Mouse (Mus musculus) stomach, postnatal 0 days (tissue): Measurements from ENCODE around the gene Pfkfb4. TPM values are rescaled to one million over a fixed set of nuclear protein-coding genes. Genes with fewer than 3 reads are reported as not detected.
A peak's percentile ranks its signal among the peaks of the same experiment; 100 is the strongest.

Source experiments
- ATAC-seq: fragments of 200-750 bp; cut with Nextera tagmentation; 2 replicates; pipeline ENCODE4 v1.8.0; 2017; ENCODE audit not compliant: low FRiP score, low TSS enrichment
- DNase-seq: peaks from one replicate; pipeline ENCODE4 v3.0.0-alpha.2; 2016; ENCODE audit warnings: low spot score
- H3K27ac ChIP-seq: fragments of 300-500 bp; sonication (generic); replicated peaks from 2 replicates; pipeline ENCODE4 v1.5.1; 2014; ENCODE audit warnings: mild to moderate bottlenecking, control low read depth
- H3K27me3 ChIP-seq: fragments of 300-500 bp; sonication (generic); 2 replicates; pipeline ENCODE4 v1.6.1; 2014; ENCODE audit warnings: low read length; ENCODE audit not compliant: control insufficient read depth, insufficient read depth
- H3K36me3 ChIP-seq: fragments of 300-500 bp; sonication (generic); 2 replicates; pipeline ENCODE4 v1.6.1; 2014; ENCODE audit warnings: low read length, mixed read lengths; ENCODE audit not compliant: control insufficient read depth, insufficient read depth
- H3K4me1 ChIP-seq: fragments of 300-500 bp; sonication (generic); replicated peaks from 2 replicates; pipeline ENCODE4 v1.6.1; 2014; ENCODE audit warnings: antibody characterized with exemption; ENCODE audit not compliant: control insufficient read depth, insufficient read depth
- H3K4me2 ChIP-seq: fragments of 300-500 bp; sonication (generic); replicated peaks from 2 replicates; pipeline ENCODE4 v1.6.1; 2014; ENCODE audit warnings: low read depth, mild to moderate bottlenecking, control low read depth, moderate library complexity
- H3K4me3 ChIP-seq: fragments of 300-500 bp; sonication (generic); 2 replicates; pipeline ENCODE4 v1.5.1; 2014; ENCODE audit warnings: low read depth, low read length, control low read depth
- H3K9ac ChIP-seq: fragments of 300-500 bp; sonication (generic); 2 replicates; pipeline ENCODE4 v1.6.1; 2014; ENCODE audit warnings: mild to moderate bottlenecking, low read length, control low read depth, mixed read lengths
- H3K9me3 ChIP-seq: fragments of 300-500 bp; sonication (generic); 2 replicates; pipeline ENCODE4 v1.6.1; 2016; ENCODE audit warnings: low read length; ENCODE audit not compliant: control insufficient read depth
- CTCF ChIP-seq: IDR thresholded peaks from 2 replicates; pipeline ENCODE4 v1.5.1; 2016; ENCODE audit warnings: antibody characterized with exemption, low read depth, mild to moderate bottlenecking, moderate library complexity
- EP300 ChIP-seq: optimal IDR thresholded peaks from 2 replicates; pipeline ENCODE3; 2016; ENCODE audit warnings: antibody characterized with exemption
- WGBS: fragments of 180-500 bp; shearing (Covaris S2); extraction: QIAGEN DNeasy Blood & Tissue Kit; methylation state at CpG from one replicate; pipeline ENCODE4 v1.1.7; 2014; 5-methylcytosine and 5-hydroxymethylcytosine counted together
- polyA plus RNA-seq: library from polyadenylated mRNA; unstranded; fragments of >200 nt; fragmentation: Nextera tagmentation; extraction: Ambion mirVana; gene quantifications from 2 replicates; pipeline ENCODE4 v1.2.1, GENCODE M21; 2015

Gene Pfkfb4
- polyA plus RNA-seq, 1 experiment from 2014 or later: 10.3 TPM

- Histone ChIP-seq H3K9me3 (no peaks in the 10 kb centered on the region), H3K4me3 (no peak overlapping the region), H3K9ac (no peak overlapping the region), H3K4me1 (no peaks in the 10 kb centered on the region), H3K36me3 (no peaks in the 10 kb centered on the region), H3K27ac (peak overlapping the region; percentile 35), H3K27me3 (no peaks in the 10 kb centered on the region), H3K4me2 (no peak overlapping the region)
- no peak for ATAC-seq
- DNase-seq: no peak
- 74% methylated on average over 19 of the region's 19 CpGs for WGBS
- no peak for TF ChIP-seq EP300
- no peak for TF ChIP-seq CTCF
Measured at GRCm38 (mm10) chr9:108998287-108999166, 6.9 kb downstream of the Pfkfb4 start.

DNA sequence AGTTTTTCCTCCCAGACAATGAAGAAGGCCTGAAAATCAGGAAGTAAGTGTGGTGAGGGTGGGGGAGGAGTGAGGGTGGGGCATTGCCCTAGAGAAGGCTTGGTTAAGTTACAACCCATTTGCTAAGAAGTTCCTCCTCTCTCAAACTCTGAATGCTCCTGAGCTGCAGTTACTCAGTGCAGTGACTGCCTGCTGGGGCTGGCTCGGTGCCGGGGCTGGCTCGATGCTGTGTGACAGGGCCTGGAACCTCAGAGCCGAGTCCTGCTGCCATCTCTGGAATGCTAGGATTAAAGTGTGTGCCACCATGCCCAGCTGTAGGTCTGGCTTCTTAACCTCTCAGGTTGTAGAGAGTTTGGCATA, 7.6 kb downstream of the Pfkfb4 start:
- Histone ChIP-seq H3K4me1 (no peaks in the 10 kb centered on the region), H3K9ac (no peak overlapping the region), H3K9me3 (no peaks in the 10 kb centered on the region), H3K4me2 (no peak overlapping the region), H3K4me3 (no peak overlapping the region), H3K27ac (peak overlapping the region; percentile 35), H3K27me3 (no peaks in the 10 kb centered on the region), H3K36me3 (no peaks in the 10 kb centered on the region)
- WGBS: 59% methylated on average over 4 of the region's 4 CpGs
- DNase-seq (no peak), ATAC-seq (0 out of 2 replicates have a peak, but pooled peaks have one; percentile 13)
- TF ChIP-seq EP300: no peak

DNA sequence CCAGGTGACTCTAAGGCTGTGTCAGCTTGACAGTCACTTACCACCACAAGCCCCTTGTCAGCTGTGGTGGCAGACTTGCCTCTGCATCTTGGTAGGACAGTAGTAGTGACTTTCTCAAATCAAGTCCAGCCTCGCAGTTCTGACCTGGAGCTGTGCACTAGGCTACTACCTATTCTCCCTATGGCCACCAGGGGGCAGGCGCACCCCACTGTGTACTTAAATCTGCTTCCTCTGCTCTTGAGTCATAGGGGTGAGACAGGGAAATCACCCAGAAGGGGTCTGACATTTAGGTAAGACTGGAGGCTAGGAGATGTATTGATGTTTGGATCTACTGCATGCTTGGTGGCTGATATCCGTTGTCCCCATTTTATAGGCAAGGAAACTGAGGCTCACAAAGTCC, 9.1 kb downstream of the Pfkfb4 start:
- DNase-seq (peak; percentile 70), ATAC-seq (peak; percentile 55; the same call in 1 of the 2 replicates)
- TF ChIP-seq CTCF (peak; percentile 100), EP300 (no peak)
- no peak overlapping the region for H3K4me2 ChIP-seq
- H3K4me3 ChIP-seq: no peak overlapping the region
- no peak overlapping the region for H3K27ac ChIP-seq
- H3K36me3 ChIP-seq: no peaks in the 10 kb centered on the region
- no peak overlapping the region for H3K9ac ChIP-seq
- H3K4me1 ChIP-seq: no peaks in the 10 kb centered on the region
- WGBS: 6% methylated on average over 3 of the region's 3 CpGs
- H3K27me3 ChIP-seq: no peaks in the 10 kb centered on the region
- no peaks in the 10 kb centered on the region for H3K9me3 ChIP-seq

- DNase-seq (peak; percentile 64), ATAC-seq (no peak)
- WGBS: 56% methylated on average over 2 of the region's 2 CpGs
- Histone ChIP-seq H3K27me3 (no peaks in the 10 kb centered on the region), H3K4me1 (no peaks in the 10 kb centered on the region), H3K4me2 (no peak overlapping the region), H3K27ac (no peak overlapping the region), H3K36me3 (no peaks in the 10 kb centered on the region), H3K9me3 (no peaks in the 10 kb centered on the region), H3K4me3 (no peak overlapping the region), H3K9ac (no peak overlapping the region)
- peak; percentile 89 for TF ChIP-seq CTCF
- no peak for TF ChIP-seq EP300
Measured at GRCm38 (mm10) chr9:109003201-109003600, 11.6 kb downstream of the Pfkfb4 start.

DNA sequence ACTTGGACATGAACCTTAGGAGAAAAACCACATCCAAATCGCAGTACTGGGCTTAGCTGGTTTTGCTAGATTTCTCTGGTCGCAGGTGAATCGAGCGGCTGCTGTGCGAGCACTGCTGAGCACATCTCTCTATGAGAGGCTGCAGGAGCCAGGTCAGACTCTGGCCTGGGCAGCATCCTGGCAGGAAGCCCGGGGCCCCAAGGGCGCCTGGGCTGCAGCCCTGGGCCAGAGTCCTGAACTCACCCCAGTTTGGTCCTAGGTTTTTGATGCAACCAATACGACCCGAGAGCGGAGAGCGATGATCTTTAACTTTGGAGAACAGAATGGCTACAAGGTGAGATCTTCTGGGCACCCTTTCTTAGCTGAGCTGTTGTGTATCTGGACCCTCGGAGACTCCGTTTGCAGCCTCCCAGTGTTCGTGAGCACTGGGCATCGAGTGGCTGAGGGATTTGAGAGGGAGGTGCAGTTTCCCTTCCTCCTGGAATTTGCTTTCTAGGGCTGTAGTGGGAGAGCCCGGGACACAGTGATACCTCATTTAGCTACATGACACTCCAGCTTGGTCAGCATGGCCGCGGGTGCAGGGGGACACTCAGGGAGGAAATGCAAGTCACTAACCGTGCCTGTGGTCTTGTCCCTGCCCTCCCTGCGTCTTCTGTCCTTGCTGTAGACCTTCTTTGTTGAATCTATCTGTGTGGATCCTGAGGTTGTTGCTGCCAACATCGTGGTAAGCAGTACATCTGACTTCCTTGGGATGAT, 15.6 kb downstream of the Pfkfb4 start:
- ATAC-seq (no peak), DNase-seq (no peak)
- Histone ChIP-seq H3K9me3 (no peaks in the 10 kb centered on the region), H3K27ac (no peak overlapping the region), H3K36me3 (no peaks in the 10 kb centered on the region), H3K9ac (no peak overlapping the region), H3K4me1 (no peaks in the 10 kb centered on the region), H3K27me3 (no peaks in the 10 kb centered on the region), H3K4me2 (no peak overlapping the region), H3K4me3 (no peak overlapping the region)
- TF ChIP-seq CTCF (no peak), EP300 (no peak)
- WGBS: 81% methylated on average over 21 of the region's 21 CpGs

DNA sequence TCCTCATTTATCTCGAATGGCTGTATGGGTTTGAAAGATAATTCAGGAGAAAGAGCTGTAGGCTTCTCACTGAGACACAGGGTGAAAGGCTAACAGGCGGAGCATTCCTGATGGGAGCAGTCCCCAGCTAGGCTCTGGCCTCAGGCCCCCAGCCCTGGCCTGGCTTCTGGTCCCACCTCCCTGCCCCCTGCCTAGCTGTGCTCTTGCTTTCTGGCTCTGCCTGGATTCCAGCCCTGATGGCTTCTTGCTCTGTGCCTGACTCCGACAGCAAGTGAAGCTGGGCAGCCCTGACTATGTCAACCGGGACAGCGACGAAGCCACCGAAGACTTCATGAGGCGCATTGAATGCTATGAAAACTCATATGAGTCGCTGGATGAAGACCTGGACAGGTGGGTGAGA, 16.5 kb downstream of the Pfkfb4 start:
- no peak for ATAC-seq
- H3K4me3 ChIP-seq: no peak overlapping the region
- 87% methylated on average over 9 of the region's 9 CpGs for WGBS

More for the DNA sequence above, 16.5 kb downstream of the Pfkfb4 start:
- TF ChIP-seq EP300 (no peak), CTCF (no peak)
- Histone ChIP-seq H3K4me2 (no peak overlapping the region), H3K4me1 (no peaks in the 10 kb centered on the region), H3K9me3 (no peaks in the 10 kb centered on the region), H3K27ac (no peak overlapping the region), H3K9ac (no peak overlapping the region), H3K36me3 (no peaks in the 10 kb centered on the region), H3K27me3 (no peaks in the 10 kb centered on the region)
- DNase-seq: no peak
